Mouse (Mus musculus) CH12.LX (cell line): Measurements from ENCODE around the gene Grip1.

Experiments used
- EP300 ChIP-seq: IDR thresholded peaks from 2 replicates; pipeline ENCODE4 v1.6.1; 2011; ENCODE audit warnings: low read length, improper control_type of control experiment
- MAZ ChIP-seq: IDR thresholded peaks from 2 replicates; pipeline ENCODE4 v1.6.1; 2012; ENCODE audit warnings: low read depth, mild to moderate bottlenecking, inconsistent platforms, low read length, improper control_type of control experiment, moderate library complexity

GRCm38 (mm10) chr10:120113980-120114379 lies 660.4 kb downstream of the Grip1 start:
- TF ChIP-seq MAZ (no peak), EP300 (no peak)
